Mouse (Mus musculus) CH12.LX (cell line): ENCODE measurements at regions not wholly inside any gene's neighbourhood (a gene's known extent, or its start where the extent isn't known, plus 50 kb on each side); places are given as distances from the start of the nearest gene placed in this dataset.

Experiments
- DNase-seq: peaks from one replicate; pipeline ENCODE4 v3.0.0-alpha.2; 2013; ENCODE audit errors: extremely low read depth
- H3K27ac ChIP-seq: 2 replicates; pipeline ENCODE4 v1.5.1; 2012; ENCODE audit warnings: low read depth, mild to moderate bottlenecking, control low read depth, moderate library complexity; ENCODE audit not compliant: insufficient read depth
- H3K27me3 ChIP-seq: replicated peaks from 2 replicates; pipeline ENCODE3; 2012; ENCODE audit warnings: inconsistent platforms
- H3K36me3 ChIP-seq, 2 experiments: replicated peaks in 1 of 2; 2 replicates each; pipeline versions ENCODE3 to v1.6.1; 2012; ENCODE audit warnings: inconsistent platforms in 1 of 2, low read length in 1 of 2, mild to moderate bottlenecking in 1 of 2, mixed read lengths in 1 of 2, moderate library complexity in 1 of 2; ENCODE audit not compliant: control insufficient read depth in 1 of 2, insufficient read depth in 1 of 2
- H3K4me1 ChIP-seq, 2 experiments: 2 replicates each; pipeline ENCODE4 v1.6.1; 2012; ENCODE audit warnings: inconsistent platforms in 1 of 2, moderate library complexity in 1 of 2; ENCODE audit not compliant: insufficient read depth in 2 of 2, control insufficient read depth in 1 of 2
- H3K4me2 ChIP-seq: 2 replicates; pipeline ENCODE4 v1.6.1; 2012; ENCODE audit warnings: low read depth, mild to moderate bottlenecking, control low read depth; ENCODE audit not compliant: poor library complexity, insufficient read depth, severe bottlenecking
- H3K4me3 ChIP-seq, 3 experiments: fragments of 150-350 bp in 1 of 3; sonication (generic) in 1 of 3; replicated peaks in 1 of 3; 2 replicates each; pipeline versions ENCODE3 to v1.5.1; 2011 to 2012; ENCODE audit warnings: low read depth in 2 of 3, low read length in 2 of 3, mild to moderate bottlenecking in 2 of 3, moderate library complexity in 2 of 3, control low read depth in 1 of 3, improper control_type of control experiment in 1 of 3, inconsistent platforms in 1 of 3, mixed read lengths in 1 of 3; ENCODE audit not compliant: poor library complexity in 1 of 3
- H3K79me2 ChIP-seq: replicated peaks from 2 replicates; pipeline ENCODE4 v1.6.1; 2012; ENCODE audit warnings: mild to moderate bottlenecking, moderate library complexity; ENCODE audit not compliant: control insufficient read depth, poor library complexity, insufficient read depth, severe bottlenecking; ENCODE audit errors: extremely low read depth
- H3K9ac ChIP-seq: 2 replicates; pipeline ENCODE4 v1.6.1; 2012; ENCODE audit warnings: low read depth, mild to moderate bottlenecking, control low read depth, moderate library complexity; ENCODE audit not compliant: insufficient read depth
- H3K9me3 ChIP-seq: replicated peaks from 2 replicates; pipeline ENCODE3; 2012; ENCODE audit warnings: low read length, inconsistent platforms, mixed read lengths
- BHLHE40 ChIP-seq: IDR thresholded peaks from 2 replicates; pipeline ENCODE4 v1.6.1; 2011; ENCODE audit warnings: mild to moderate bottlenecking, low read depth, low read length, improper control_type of control experiment
- CHD1 ChIP-seq: IDR thresholded peaks from 2 replicates; pipeline ENCODE4 v1.6.1; 2012; ENCODE audit warnings: low read depth, low read length, improper control_type of control experiment, inconsistent platforms
- CTCF ChIP-seq, 2 experiments: IDR thresholded peaks in 1 of 2; conservative IDR thresholded peaks in 1 of 2; 2 replicates each; pipeline ENCODE4 v1.5.1; 2011 to 2012; ENCODE audit warnings: low read depth in 2 of 2, low read length in 2 of 2, improper control_type of control experiment in 1 of 2, inconsistent platforms in 1 of 2, mild to moderate bottlenecking in 1 of 2, moderate library complexity in 1 of 2
- E2F4 ChIP-seq: IDR thresholded peaks from 2 replicates; pipeline ENCODE4 v1.6.1; 2011; ENCODE audit warnings: low read depth, low read length, improper control_type of control experiment; ENCODE audit not compliant: insufficient replicate concordance
- ELF1 ChIP-seq: IDR thresholded peaks from 2 replicates; pipeline ENCODE4 v1.6.1; 2014; ENCODE audit warnings: low read depth, mild to moderate bottlenecking, inconsistent platforms, low read length, improper control_type of control experiment
- EP300 ChIP-seq: IDR thresholded peaks from 2 replicates; pipeline ENCODE4 v1.6.1; 2011; ENCODE audit warnings: low read length, improper control_type of control experiment
- ETS1 ChIP-seq: conservative IDR thresholded peaks from 2 replicates; pipeline ENCODE4 v1.6.1; 2012; ENCODE audit warnings: low read depth, mild to moderate bottlenecking, inconsistent platforms, low read length, improper control_type of control experiment, moderate library complexity
- GABPA ChIP-seq: IDR thresholded peaks from 2 replicates; pipeline ENCODE4 v1.6.1; 2012; ENCODE audit warnings: low read depth, low read length, improper control_type of control experiment, inconsistent platforms; ENCODE audit not compliant: insufficient replicate concordance
- JUN ChIP-seq: IDR thresholded peaks from 2 replicates; pipeline ENCODE4 v1.6.1; 2011; ENCODE audit warnings: low read depth, mild to moderate bottlenecking, low read length, improper control_type of control experiment, moderate library complexity; ENCODE audit not compliant: insufficient read depth
- MAX ChIP-seq: IDR thresholded peaks from 2 replicates; pipeline ENCODE4 v1.6.1; 2011; ENCODE audit warnings: low read length, improper control_type of control experiment
- MEF2A ChIP-seq: IDR thresholded peaks from 2 replicates; pipeline ENCODE4 v1.6.1; 2014; ENCODE audit warnings: low read depth, mild to moderate bottlenecking, inconsistent platforms, low read length, improper control_type of control experiment, borderline replicate concordance
- MYC ChIP-seq: IDR thresholded peaks from 2 replicates; pipeline ENCODE4 v1.6.1; 2011; ENCODE audit warnings: low read depth, mild to moderate bottlenecking, improper control_type of control experiment, low read length
- NRF1 ChIP-seq: IDR thresholded peaks from 2 replicates; pipeline ENCODE4 v1.6.1; 2014; ENCODE audit warnings: low read depth, mild to moderate bottlenecking, inconsistent platforms, low read length, improper control_type of control experiment, moderate library complexity
- PAX5 ChIP-seq: IDR thresholded peaks from 2 replicates; pipeline ENCODE4 v1.6.1; 2012; ENCODE audit warnings: low read length, inconsistent platforms, mixed read lengths
- POLR2A ChIP-seq: IDR thresholded peaks from 2 replicates; pipeline ENCODE4 v1.6.1; 2011; ENCODE audit warnings: low read depth, mild to moderate bottlenecking, improper control_type of control experiment, low read length
- POLR2AphosphoS2 ChIP-seq: IDR thresholded peaks from 2 replicates; pipeline ENCODE4 v1.6.1; 2011; ENCODE audit warnings: low read depth, low read length, improper control_type of control experiment
- RAD21 ChIP-seq: IDR thresholded peaks from 2 replicates; pipeline ENCODE4 v1.6.1; 2011; ENCODE audit warnings: low read depth, mild to moderate bottlenecking, low read length, improper control_type of control experiment, moderate library complexity
- RCOR1 ChIP-seq: conservative IDR thresholded peaks from 2 replicates; pipeline ENCODE4 v1.6.1; 2012; ENCODE audit warnings: low read depth, mild to moderate bottlenecking, inconsistent platforms, low read length, improper control_type of control experiment
- SMC3 ChIP-seq: IDR thresholded peaks from 2 replicates; pipeline ENCODE4 v1.6.1; 2011; ENCODE audit warnings: low read depth, low read length, improper control_type of control experiment
- USF1 ChIP-seq: IDR thresholded peaks from 2 replicates; pipeline ENCODE4 v1.6.1; 2014; ENCODE audit warnings: low read depth, mild to moderate bottlenecking, inconsistent platforms, low read length, improper control_type of control experiment
- ZMIZ1 ChIP-seq: IDR thresholded peaks from 2 replicates; pipeline ENCODE4 v1.6.1; 2012; ENCODE audit warnings: low read depth, mild to moderate bottlenecking, inconsistent platforms, low read length, improper control_type of control experiment
- ZNF384 ChIP-seq: IDR thresholded peaks from 2 replicates; pipeline ENCODE4 v1.6.1; 2012; ENCODE audit warnings: low read depth, low read length, improper control_type of control experiment, inconsistent platforms
- dilution Hi-C: fragments of 300-500 bp; cut with MboI; formaldehyde crosslinking; loops from 2 replicates; pipeline ENCODE4 v1.14.3; 2020; ENCODE audit warnings: low sequenced_read_pairs; ENCODE audit not compliant: extremely low pct_unique_long_range_greater_than_20kb, extremely low pct_ligation_motif_present
- in situ Hi-C: fragments of 300-500 bp; cut with MboI; formaldehyde crosslinking; loops from 3 replicates; pipeline ENCODE4 v1.14.3; 2019; ENCODE audit warnings: low sequenced_read_pairs, low pct_ligation_motif_present, low pct_unique_long_range_greater_than_20kb, mixed read lengths

DNA sequence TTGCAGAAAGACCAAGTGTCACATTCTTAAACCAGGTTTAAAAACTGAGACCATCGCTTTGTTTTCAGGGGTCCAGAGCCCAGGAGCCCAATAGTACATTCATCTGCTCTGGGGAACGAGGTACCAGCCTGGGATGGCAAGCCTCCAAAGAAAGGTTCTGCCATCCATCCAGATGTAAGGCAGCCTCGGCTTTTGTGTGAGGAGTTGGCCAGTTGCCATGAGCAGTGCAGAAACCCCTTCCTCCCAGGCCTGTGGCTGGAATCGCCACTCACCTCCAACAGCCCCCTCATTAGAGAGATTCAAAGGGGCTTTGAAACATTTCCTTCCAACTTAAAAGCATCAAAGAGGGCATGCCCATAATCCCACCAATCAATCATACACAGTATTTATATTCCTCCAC, 110.1 kb downstream of the E030025P04Rik start:
- no peaks in the 10 kb centered on the region for H3K9me3 ChIP-seq
- H3K4me3 ChIP-seq: no peak overlapping the region
- H3K27ac ChIP-seq: no peak overlapping the region
- in situ Hi-C loops (no loop called here), dilution Hi-C loops (no loop called here)
- peaks cover 0 to 13% of the 10 kb centered on the region in 2 experiments; a peak in 2 of 4 replicates for H3K4me1 ChIP-seq
- H3K36me3 ChIP-seq: no peaks in the 10 kb centered on the region
- DNase-seq: no peak
- H3K9ac ChIP-seq: no peak overlapping the region
- H3K27me3 ChIP-seq: peaks cover 2% of the 10 kb centered on the region
- H3K79me2 ChIP-seq: no peaks in the 10 kb centered on the region
- TF ChIP-seq E2F4 (no peak), CHD1 (no peak), GABPA (no peak), POLR2AphosphoS2 (no peak), RCOR1 (no peak), SMC3 (no peak), MEF2A (no peak), ELF1 (no peak), PAX5 (no peak), ZMIZ1 (no peak), ETS1 (no peak), ZNF384 (no peak), USF1 (no peak), RAD21 (no peak), MYC (no peak), BHLHE40 (no peak), CTCF (conservative IDR thresholded peaks at IDR 0.05 in 1 of 2, IDR thresholded peaks at IDR 0.05 in 1 of 2; ENCODE audit: low read depth in 2 of 2, low read length in 2 of 2) (no peak), EP300 (no peak), MAX (no peak), NRF1 (no peak)
- H3K4me2 ChIP-seq: no peak overlapping the region

DNA sequence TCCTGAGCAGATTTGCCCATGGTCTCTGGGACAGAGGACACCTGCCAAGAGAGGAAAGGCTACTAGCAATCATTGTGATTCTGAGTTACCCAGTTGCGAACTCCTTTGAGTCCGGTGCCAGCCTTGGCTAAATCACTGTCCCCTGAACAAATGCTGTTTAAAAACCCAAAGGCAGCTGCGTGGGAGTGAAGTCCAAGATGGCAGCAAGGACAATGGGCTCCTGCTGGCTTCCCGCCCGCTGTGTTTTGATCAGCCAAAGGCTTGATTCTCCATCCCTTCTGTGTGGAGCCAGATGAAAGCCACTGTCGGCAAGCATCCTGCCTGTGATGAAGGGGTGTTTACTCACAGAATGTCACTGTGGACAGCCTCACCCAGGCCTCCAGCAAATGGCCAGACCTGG, 111.4 kb downstream of the E030025P04Rik start:
- Histone ChIP-seq H3K9me3 (no peaks in the 10 kb centered on the region), H3K27ac (no peak overlapping the region), H3K4me2 (no peak overlapping the region), H3K79me2 (0 out of 2 replicates have a peak, but pooled peaks cover 6% of the 10 kb centered on the region), H3K27me3 (peaks cover 2% of the 10 kb centered on the region), H3K9ac (no peak overlapping the region), H3K4me3 (no peak overlapping the region), H3K36me3 (no peaks in the 10 kb centered on the region), H3K4me1 (peaks cover 0 to 16% of the 10 kb centered on the region in 2 experiments; a peak in 2 of 4 replicates)
- dilution Hi-C loops: no loop called here
- in situ Hi-C loops: no loop called here
- DNase-seq: no peak
- TF ChIP-seq MEF2A (no peak), MAX (no peak), POLR2A (no peak), JUN (no peak), BHLHE40 (no peak), RAD21 (no peak), ZNF384 (no peak), E2F4 (no peak), ELF1 (no peak)
